Mouse (Mus musculus) kidney, postnatal 0 days (tissue): Measurements from ENCODE around the gene Exosc2. TPM values are rescaled to one million over a fixed set of nuclear protein-coding genes. Genes with fewer than 3 reads are reported as not detected.
A peak's percentile ranks its signal among the peaks of the same experiment; 100 is the strongest.

ENCODE experiments used
- ATAC-seq: fragments of 200-750 bp; cut with Nextera tagmentation; replicated peaks from 2 replicates; pipeline ENCODE4 v1.8.0; 2017; ENCODE audit warnings: low read depth, moderate number of reproducible peaks, moderate TSS enrichment, moderate library complexity; ENCODE audit not compliant: low FRiP score
- DNase-seq: peaks from one replicate; pipeline ENCODE4 v3.0.0-alpha.2; 2016; ENCODE audit warnings: low spot score
- H3K27ac ChIP-seq: fragments of 300-500 bp; sonication (generic); 2 replicates; pipeline ENCODE4 v1.5.1; 2014; ENCODE audit warnings: mild to moderate bottlenecking
- H3K27me3 ChIP-seq: fragments of 300-500 bp; sonication (generic); 2 replicates; pipeline ENCODE4 v1.6.1; 2014; ENCODE audit warnings: low read length, mixed read lengths; ENCODE audit not compliant: insufficient read depth
- H3K36me3 ChIP-seq: fragments of 300-500 bp; sonication (generic); 2 replicates; pipeline ENCODE4 v1.6.1; 2014; ENCODE audit warnings: low read length, mixed read lengths; ENCODE audit not compliant: insufficient read depth
- H3K4me1 ChIP-seq: fragments of 300-500 bp; sonication (generic); replicated peaks from 2 replicates; pipeline ENCODE4 v1.6.1; 2014; ENCODE audit warnings: antibody characterized with exemption, low read length, mixed read lengths; ENCODE audit not compliant: insufficient read depth
- H3K4me2 ChIP-seq: fragments of 300-500 bp; sonication (generic); 2 replicates; pipeline ENCODE4 v1.6.1; 2014; ENCODE audit warnings: mild to moderate bottlenecking, low read length, moderate library complexity, mixed read lengths
- H3K4me3 ChIP-seq: fragments of 300-500 bp; sonication (generic); replicated peaks from 2 replicates; pipeline ENCODE4 v1.5.1; 2014; ENCODE audit warnings: low read depth, low read length
- H3K9ac ChIP-seq: fragments of 300-500 bp; sonication (generic); 2 replicates; pipeline ENCODE4 v1.6.1; 2014; ENCODE audit warnings: low read depth, low read length
- H3K9me3 ChIP-seq: fragments of 300-500 bp; sonication (generic); replicated peaks from 2 replicates; pipeline ENCODE4 v1.6.1; 2016; ENCODE audit warnings: low read length, inconsistent platforms, mixed read lengths
- CTCF ChIP-seq: IDR thresholded peaks from 2 replicates; pipeline ENCODE4 v1.5.1; 2016; ENCODE audit warnings: antibody characterized with exemption, low read depth, mild to moderate bottlenecking, moderate library complexity
- WGBS: fragments of 180-500 bp; shearing (Covaris S2); extraction: QIAGEN DNeasy Blood & Tissue Kit; methylation state at CpG from one replicate; pipeline ENCODE4 v1.1.7; 2014; 5-methylcytosine and 5-hydroxymethylcytosine counted together
- polyA plus RNA-seq: library from polyadenylated mRNA; unstranded; fragments of >200 nt; fragmentation: Nextera tagmentation; extraction: Ambion mirVana; gene quantifications from 2 replicates; pipeline ENCODE4 v1.2.1, GENCODE M21; 2015

The Exosc2 gene
- polyA plus RNA-seq, 1 experiment from 2014 or later: 35.9 TPM

GRCm38 (mm10) chr2:31719202-31719880 lies 48.8 kb downstream of the Exosc2 start:
- H3K4me1 ChIP-seq: peaks cover 3% of the 10 kb centered on the region; the same call in 1 of the 2 replicates
- DNase-seq: no peak
- no peak overlapping the region for H3K9ac ChIP-seq
- no peak overlapping the region for H3K4me3 ChIP-seq
- ATAC-seq: no peak
- no peak for TF ChIP-seq CTCF
- H3K36me3 ChIP-seq: no peaks in the 10 kb centered on the region
- H3K4me2 ChIP-seq: no peak overlapping the region
- WGBS: 83% methylated on average over 6 of the region's 6 CpGs
- no peaks in the 10 kb centered on the region for H3K27me3 ChIP-seq
- peak overlapping the region; percentile 51 for H3K27ac ChIP-seq
- H3K9me3 ChIP-seq: no peaks in the 10 kb centered on the region

- H3K36me3 ChIP-seq: no peaks in the 10 kb centered on the region
- DNase-seq: no peak
- H3K27ac ChIP-seq: peak overlapping the region; percentile 51; the same call in 1 of the 2 replicates
- H3K4me3 ChIP-seq: no peak overlapping the region
- H3K9me3 ChIP-seq: no peaks in the 10 kb centered on the region
- H3K4me2 ChIP-seq: no peak overlapping the region
- H3K27me3 ChIP-seq: no peaks in the 10 kb centered on the region
- WGBS: 67% methylated on average over 2 of the region's 2 CpGs
- TF ChIP-seq CTCF: no peak
- H3K9ac ChIP-seq: no peak overlapping the region
- ATAC-seq: 0 out of 2 replicates have a peak, but pooled peaks have one; percentile 34
- H3K4me1 ChIP-seq: peaks cover 3% of the 10 kb centered on the region; the same call in 1 of the 2 replicates
Observed at GRCm38 (mm10) chr2:31719944-31720343, 49.4 kb downstream of the Exosc2 start.

GRCm38 (mm10) chr2:31720783-31721182 lies 50.3 kb downstream of the Exosc2 start:
- TF ChIP-seq CTCF: peak; percentile 56
- Histone ChIP-seq H3K27me3 (no peaks in the 10 kb centered on the region), H3K4me3 (no peak overlapping the region), H3K4me2 (no peak overlapping the region), H3K9ac (no peak overlapping the region), H3K27ac (0 out of 2 replicates have a peak overlapping the region, but pooled peaks have one; percentile 51), H3K36me3 (no peaks in the 10 kb centered on the region), H3K4me1 (peaks cover 2% of the 10 kb centered on the region; the same call in 1 of the 2 replicates), H3K9me3 (no peaks in the 10 kb centered on the region)
- DNase-seq: peak; percentile 42
- no peak for ATAC-seq
- WGBS: 64% methylated on average over 4 of the region's 4 CpGs

GRCm38 (mm10) chr2:31724730-31725490 lies 54.4 kb downstream of the Exosc2 start:
- WGBS: 91% methylated on average over 7 of the region's 7 CpGs
- no peak for ATAC-seq
- Histone ChIP-seq H3K4me3 (no peak overlapping the region), H3K4me2 (no peak overlapping the region), H3K9ac (no peak overlapping the region), H3K36me3 (no peaks in the 10 kb centered on the region), H3K27ac (no peak overlapping the region), H3K9me3 (no peaks in the 10 kb centered on the region), H3K27me3 (no peaks in the 10 kb centered on the region), H3K4me1 (0 out of 2 replicates have a peak, but pooled peaks cover 12% of the 10 kb centered on the region)
- DNase-seq: no peak
- no peak for TF ChIP-seq CTCF

- no peak overlapping the region for H3K4me3 ChIP-seq
- no peaks in the 10 kb centered on the region for H3K9me3 ChIP-seq
- H3K27ac ChIP-seq: 0 out of 2 replicates have a peak overlapping the region, but pooled peaks have one; percentile 11
- no peaks in the 10 kb centered on the region for H3K27me3 ChIP-seq
- no peak for TF ChIP-seq CTCF
- no peak for ATAC-seq
- H3K4me1 ChIP-seq: 0 out of 2 replicates have a peak, but pooled peaks cover 12% of the 10 kb centered on the region
- no peak overlapping the region for H3K4me2 ChIP-seq
- DNase-seq: no peak
- no peaks in the 10 kb centered on the region for H3K36me3 ChIP-seq
- WGBS: 68% methylated on average over 9 of the region's 9 CpGs
- no peak overlapping the region for H3K9ac ChIP-seq
Observed at GRCm38 (mm10) chr2:31727576-31728277, 57.2 kb downstream of the Exosc2 start.

- H3K27me3 ChIP-seq: no peaks in the 10 kb centered on the region
- ATAC-seq (no peak), DNase-seq (no peak)
- H3K4me1 ChIP-seq: 0 out of 2 replicates have a peak, but pooled peaks cover 12% of the 10 kb centered on the region
- H3K4me2 ChIP-seq: no peak overlapping the region
- no peak overlapping the region for H3K27ac ChIP-seq
- 71% methylated on average over 5 of the region's 5 CpGs for WGBS
- H3K36me3 ChIP-seq: no peaks in the 10 kb centered on the region
- no peaks in the 10 kb centered on the region for H3K9me3 ChIP-seq
- TF ChIP-seq CTCF: no peak
- no peak overlapping the region for H3K4me3 ChIP-seq
- H3K9ac ChIP-seq: no peak overlapping the region
Observed at GRCm38 (mm10) chr2:31730640-31731039, 60.1 kb downstream of the Exosc2 start.

Other genes with a start within 250 kb of the Exosc2 start
- 319 and 427 TPM in 2 replicates for gene Ass1, start 200.5 kb upstream of the Exosc2 start, polyA plus RNA-seq
- gene Fubp3, start 98.1 kb upstream of the Exosc2 start, polyA plus RNA-seq: 83.2 and 87.5 TPM in 2 replicates
- gene Prdm12, start 30.7 kb upstream of the Exosc2 start, polyA plus RNA-seq: not detected in 2 replicates
- 24.1 and 26.5 TPM in 2 replicates for gene Abl1, start 17.7 kb downstream of the Exosc2 start, polyA plus RNA-seq
- 0.08 TPM in 2 replicates for gene Qrfp, start 139.9 kb downstream of the Exosc2 start, polyA plus RNA-seq
- 0.75 and 0.89 TPM in 2 replicates for gene Fibcd1, start 175.3 kb downstream of the Exosc2 start, polyA plus RNA-seq
- gene Lamc3, start 216.6 kb downstream of the Exosc2 start, polyA plus RNA-seq: 2.8 TPM in 2 replicates